Mouse (Mus musculus) liver, postnatal 0 days (tissue): ENCODE results near the gene Zfp423. TPM values are rescaled to one million over a fixed set of nuclear protein-coding genes. Genes with fewer than 3 reads are reported as not detected.

Experiments
- ATAC-seq: fragments of 200-750 bp; cut with Nextera tagmentation; 2 replicates; pipeline ENCODE4 v1.8.0; 2017; ENCODE audit warnings: mild to moderate bottlenecking, moderate library complexity
- DNase-seq: peaks from one replicate; pipeline ENCODE4 v3.0.0-alpha.2; 2016
- H3K27ac ChIP-seq: fragments of 300-500 bp; sonication (generic); 2 replicates; pipeline ENCODE4 v1.5.1; 2014; ENCODE audit warnings: antibody characterized with exemption, moderate library complexity, mild to moderate bottlenecking, low read depth
- H3K27me3 ChIP-seq: fragments of 300-500 bp; sonication (generic); 2 replicates; pipeline ENCODE4 v1.6.1; 2014; ENCODE audit warnings: low read length, control low read depth, mixed read lengths; ENCODE audit not compliant: insufficient read depth
- H3K36me3 ChIP-seq: fragments of 300-500 bp; sonication (generic); replicated peaks from 2 replicates; pipeline ENCODE4 v1.6.1; 2014; ENCODE audit warnings: mild to moderate bottlenecking, control low read depth, low read length, moderate library complexity, mixed read lengths; ENCODE audit not compliant: insufficient read depth
- H3K4me1 ChIP-seq: fragments of 300-500 bp; sonication (generic); 2 replicates; pipeline ENCODE4 v1.6.1; 2014; ENCODE audit warnings: antibody characterized with exemption, mild to moderate bottlenecking, control low read depth; ENCODE audit not compliant: insufficient read depth
- H3K4me2 ChIP-seq: fragments of 300-500 bp; sonication (generic); 2 replicates; pipeline ENCODE4 v1.6.1; 2014; ENCODE audit warnings: low read depth, mild to moderate bottlenecking, low read length, moderate library complexity, mixed read lengths
- H3K4me3 ChIP-seq: fragments of 300-500 bp; sonication (generic); 2 replicates; pipeline ENCODE4 v1.5.1; 2014; ENCODE audit warnings: low read depth, low read length
- H3K9ac ChIP-seq: fragments of 300-500 bp; sonication (generic); replicated peaks from 2 replicates; pipeline ENCODE4 v1.6.1; 2014; ENCODE audit warnings: mild to moderate bottlenecking, moderate library complexity
- H3K9me3 ChIP-seq: fragments of 300-500 bp; sonication (generic); 2 replicates; pipeline ENCODE4 v1.6.1; 2016; ENCODE audit warnings: mild to moderate bottlenecking, control low read depth, low read length, mixed read lengths
- CTCF ChIP-seq: sonication (generic); IDR thresholded peaks from 2 replicates; pipeline ENCODE4 v1.5.1; 2016; ENCODE audit warnings: antibody characterized with exemption, low read depth
- EP300 ChIP-seq: IDR thresholded peaks from 2 replicates; pipeline ENCODE4 v1.6.1; 2016; ENCODE audit warnings: antibody characterized with exemption, low read depth, mild to moderate bottlenecking
- WGBS: fragments of 180-500 bp; shearing (Covaris S2); extraction: QIAGEN DNeasy Blood & Tissue Kit; methylation state at CpG from one replicate; pipeline ENCODE4 v1.1.7; 2014; ENCODE audit not compliant: insufficient replicate concordance; 5-methylcytosine and 5-hydroxymethylcytosine counted together
- polyA plus RNA-seq: library from polyadenylated mRNA; unstranded; fragments of >200 nt; fragmentation: Nextera tagmentation; extraction: Ambion mirVana; gene quantifications from 2 replicates; pipeline ENCODE4 v1.2.1, GENCODE M21; 2015

Gene Zfp423
- polyA plus RNA-seq, 1 experiment from 2014 or later, result 0.31 TPM

DNA sequence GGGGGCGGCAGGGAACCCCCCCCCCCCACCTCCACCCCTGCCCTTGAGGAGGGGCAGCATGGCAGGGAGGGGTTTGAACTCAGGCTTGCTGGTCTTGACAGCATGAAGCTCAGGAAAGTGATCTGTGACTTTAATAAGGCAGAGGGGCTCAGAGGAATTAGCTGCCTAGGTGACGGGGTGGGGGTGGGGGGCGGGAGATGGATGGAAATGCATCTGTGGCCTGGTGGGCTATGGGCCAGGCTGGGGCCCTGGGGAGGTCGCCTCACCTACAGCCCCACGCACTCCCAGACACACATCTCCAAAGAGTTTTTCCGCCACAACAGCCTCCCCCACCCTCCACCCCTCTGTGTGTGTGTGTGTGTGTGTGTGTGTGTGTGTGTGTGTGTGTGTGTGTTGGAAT lies 122.1 kb downstream of the Zfp423 start:
- Histone ChIP-seq H3K36me3 (no peaks in the 10 kb centered on the region), H3K4me1 (no peaks in the 10 kb centered on the region), H3K9me3 (no peaks in the 10 kb centered on the region), H3K4me3 (no peak overlapping the region), H3K27ac (no peak overlapping the region), H3K27me3 (no peaks in the 10 kb centered on the region), H3K9ac (no peak overlapping the region), H3K4me2 (no peak overlapping the region)
- ATAC-seq, result no peak
- DNase-seq, result no peak
- TF ChIP-seq CTCF (no peak), EP300 (no peak)
- 71% methylated on average over 6 of the region's 6 CpGs for whole genome bisulfite sequencing

GRCm38 (mm10) chr8:87836866-87837265 lies 122.5 kb downstream of the Zfp423 start:
- no peak for ATAC-seq
- H3K9ac ChIP-seq, result no peak overlapping the region
- H3K36me3 ChIP-seq, result no peaks in the 10 kb centered on the region
- no peaks in the 10 kb centered on the region for H3K4me1 ChIP-seq
- 66% methylated on average over 16 of the region's 16 CpGs for WGBS
- H3K27ac ChIP-seq, result no peak overlapping the region
- no peaks in the 10 kb centered on the region for H3K9me3 ChIP-seq
- DNase-seq, result peak; percentile 22
- H3K4me2 ChIP-seq, result no peak overlapping the region
- no peak for TF ChIP-seq EP300
- no peak for TF ChIP-seq CTCF
- no peaks in the 10 kb centered on the region for H3K27me3 ChIP-seq
- no peak overlapping the region for H3K4me3 ChIP-seq

GRCm38 (mm10) chr8:87835924-87836323 lies 123.5 kb downstream of the Zfp423 start:
- H3K4me1 ChIP-seq, result no peaks in the 10 kb centered on the region
- H3K36me3 ChIP-seq, result no peaks in the 10 kb centered on the region
- 40% methylated on average over 7 of the region's 7 CpGs for WGBS
- DNase-seq (no peak), ATAC-seq (no peak)
- H3K27me3 ChIP-seq, result no peaks in the 10 kb centered on the region
- no peak overlapping the region for H3K4me3 ChIP-seq
- H3K9me3 ChIP-seq, result no peaks in the 10 kb centered on the region
- H3K27ac ChIP-seq, result no peak overlapping the region
- H3K9ac ChIP-seq, result no peak overlapping the region
- TF ChIP-seq EP300, result no peak
- H3K4me2 ChIP-seq, result no peak overlapping the region

DNA sequence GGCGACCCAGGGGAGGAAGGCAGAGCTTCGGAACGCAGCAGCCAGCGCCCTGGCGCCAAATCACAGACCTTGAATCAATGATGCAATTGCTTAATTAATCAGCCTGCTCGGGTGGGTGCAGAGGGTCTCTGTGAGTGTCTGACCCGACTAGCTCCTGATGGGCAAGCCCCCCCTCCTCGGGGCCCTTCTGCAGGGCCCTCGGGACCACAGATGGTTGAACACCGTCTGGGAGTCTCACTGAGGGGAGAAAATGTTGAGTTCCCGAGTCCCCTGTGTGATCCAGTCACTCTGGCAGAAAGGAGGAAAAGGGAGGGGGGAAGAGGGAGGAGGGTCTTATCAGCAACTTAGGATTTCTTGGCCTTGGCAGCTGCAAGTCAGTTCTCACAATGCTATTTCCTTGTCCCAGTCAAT lies 124.0 kb downstream of the Zfp423 start:
- H3K4me1 ChIP-seq, result no peaks in the 10 kb centered on the region
- no peak overlapping the region for H3K4me2 ChIP-seq
- TF ChIP-seq EP300 (no peak), CTCF (no peak)
- WGBS, result 20% methylated on average over 11 of the region's 11 CpGs
- no peaks in the 10 kb centered on the region for H3K36me3 ChIP-seq
- H3K27me3 ChIP-seq, result no peaks in the 10 kb centered on the region
- no peak overlapping the region for H3K27ac ChIP-seq
- no peak overlapping the region for H3K9ac ChIP-seq
- H3K9me3 ChIP-seq, result no peaks in the 10 kb centered on the region
- ATAC-seq, result no peak
- no peak for DNase-seq
- no peak overlapping the region for H3K4me3 ChIP-seq

GRCm38 (mm10) chr8:87834656-87835055 lies 124.7 kb downstream of the Zfp423 start:
- ATAC-seq (no peak), DNase-seq (no peak)
- Histone ChIP-seq H3K4me2 (no peak overlapping the region), H3K4me3 (no peak overlapping the region), H3K4me1 (no peaks in the 10 kb centered on the region), H3K36me3 (no peaks in the 10 kb centered on the region), H3K9me3 (no peaks in the 10 kb centered on the region), H3K27me3 (no peaks in the 10 kb centered on the region), H3K9ac (no peak overlapping the region), H3K27ac (no peak overlapping the region)
- TF ChIP-seq CTCF, result no peak
- no peak for TF ChIP-seq EP300
- WGBS, result 35% methylated on average over 5 of the region's 5 CpGs

DNA sequence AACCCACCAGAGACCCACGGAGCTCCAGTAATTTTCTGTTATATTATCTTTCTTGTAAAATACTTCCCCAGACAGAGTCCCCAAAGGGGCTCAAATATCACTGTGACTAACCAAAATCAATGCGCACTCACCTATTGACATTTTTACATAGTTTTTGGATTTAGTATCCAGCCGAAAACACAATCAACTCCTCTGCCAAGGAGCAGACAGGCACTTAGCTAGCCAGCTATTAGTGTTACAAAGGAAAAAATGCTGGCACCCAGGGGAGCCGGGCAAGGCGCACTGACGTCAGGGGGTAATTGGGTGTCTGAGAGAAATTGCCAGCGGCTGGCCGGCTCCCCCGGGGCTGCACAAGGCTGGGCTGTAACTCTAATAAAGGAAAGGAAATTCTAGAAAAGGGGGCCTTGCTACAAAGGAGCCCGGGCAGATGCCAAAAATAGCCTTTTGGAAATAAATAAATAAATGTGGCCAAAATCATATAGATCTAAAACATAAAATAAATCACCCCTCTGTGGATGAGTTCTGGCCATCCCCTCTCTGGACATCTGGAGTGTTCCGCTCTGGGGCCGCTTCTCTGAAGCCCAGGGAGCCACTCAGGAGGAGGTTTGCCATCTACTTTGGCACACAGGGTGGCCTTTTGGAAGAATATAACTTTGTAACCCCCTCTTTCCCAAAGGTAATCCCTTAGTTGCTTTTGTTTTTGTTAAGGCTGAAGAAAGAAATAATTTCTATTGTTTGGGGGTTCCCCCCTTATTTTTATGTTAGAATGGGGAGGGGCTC lies 125.4 kb downstream of the Zfp423 start:
- no peak for DNase-seq
- Histone ChIP-seq H3K9ac (no peak overlapping the region), H3K9me3 (no peaks in the 10 kb centered on the region), H3K4me3 (no peak overlapping the region), H3K4me1 (no peaks in the 10 kb centered on the region), H3K4me2 (no peak overlapping the region), H3K36me3 (no peaks in the 10 kb centered on the region), H3K27ac (no peak overlapping the region), H3K27me3 (no peaks in the 10 kb centered on the region)
- ATAC-seq, result no peak
- WGBS, result 68% methylated on average over 12 of the region's 12 CpGs
- TF ChIP-seq EP300, result no peak
- TF ChIP-seq CTCF, result no peak
